Mouse (Mus musculus) right cerebral cortex, postnatal 4 days (tissue): ENCODE measurements around the gene Pcnx4.

Experiments
- DNase-seq: peaks from one replicate; pipeline ENCODE4 v3.0.0-alpha.2; 2022

Gene Pcnx4

GRCm38 (mm10) chr12:72536021-72536597 is at the start of gene Pcnx4:
Pcnx4 (plus strand) TSS chr12:72536383.
- DNase-seq: peak; percentile 95

GRCm38 (mm10) chr12:72487498-72487897 is 48.7 kb upstream of the Pcnx4 start:
- no peak for DNase-seq

GRCm38 (mm10) chr12:72489995-72490394 is 46.2 kb upstream of the Pcnx4 start:
- DNase-seq: no peak

GRCm38 (mm10) chr12:72491063-72491719 is 45.0 kb upstream of the Pcnx4 start:
- no peak for DNase-seq

- no peak for DNase-seq
Observed at GRCm38 (mm10) chr12:72496866-72497600, 39.1 kb upstream of the Pcnx4 start.

GRCm38 (mm10) chr12:72509606-72510005 is 26.6 kb upstream of the Pcnx4 start:
- no peak for DNase-seq

GRCm38 (mm10) chr12:72515446-72515845 is 20.7 kb upstream of the Pcnx4 start:
- no peak for DNase-seq

- DNase-seq: no peak
Observed at GRCm38 (mm10) chr12:72518114-72518728, 18.0 kb upstream of the Pcnx4 start.

- no peak for DNase-seq
Observed at GRCm38 (mm10) chr12:72519352-72519751, 16.8 kb upstream of the Pcnx4 start.

GRCm38 (mm10) chr12:72519855-72520254 is 16.3 kb upstream of the Pcnx4 start:
- DNase-seq: no peak

GRCm38 (mm10) chr12:72520645-72521044 is 15.5 kb upstream of the Pcnx4 start:
- DNase-seq: peak; percentile 87

GRCm38 (mm10) chr12:72525588-72525987 is 10.6 kb upstream of the Pcnx4 start:
- no peak for DNase-seq

- no peak for DNase-seq
Observed at GRCm38 (mm10) chr12:72532303-72532702, 3.9 kb upstream of the Pcnx4 start.

- DNase-seq: no peak
Observed at GRCm38 (mm10) chr12:72533986-72534385, 2.2 kb upstream of the Pcnx4 start.

GRCm38 (mm10) chr12:72535599-72535998 is 584 bp upstream of the Pcnx4 start:
- peak; percentile 28 for DNase-seq

- no peak for DNase-seq
Observed at GRCm38 (mm10) chr12:72538571-72538970, 2.4 kb downstream of the Pcnx4 start.

GRCm38 (mm10) chr12:72554347-72554746 is 18.2 kb downstream of the Pcnx4 start:
- no peak for DNase-seq

GRCm38 (mm10) chr12:72564281-72564795 is 28.2 kb downstream of the Pcnx4 start:
- DNase-seq: no peak

- no peak for DNase-seq
Observed at GRCm38 (mm10) chr12:72582021-72582420, 45.8 kb downstream of the Pcnx4 start.

GRCm38 (mm10) chr12:72583099-72583498 is 46.9 kb downstream of the Pcnx4 start:
- no peak for DNase-seq

- DNase-seq: no peak
Observed at GRCm38 (mm10) chr12:72585339-72585738, 49.2 kb downstream of the Pcnx4 start.

- no peak for DNase-seq
Observed at GRCm38 (mm10) chr12:72592991-72593390, 56.8 kb downstream of the Pcnx4 start.

GRCm38 (mm10) chr12:72594001-72594400 is 57.8 kb downstream of the Pcnx4 start:
- no peak for DNase-seq
